Mouse (Mus musculus) kidney, adult 10 weeks (tissue): ENCODE measurements around the gene Zfp992. TPM values are rescaled to one million over a fixed set of nuclear protein-coding genes. Genes with fewer than 3 reads are reported as not detected.

ENCODE experiments used
- polyA plus RNA-seq: library from polyadenylated mRNA; stranded (reverse); fragments of 350-450 nt; fragmentation: Illumina TruSeq; extraction: RNeasy Lipid Tissue Mini Kit (QIAGEN cat#74804); gene quantifications from one replicate; pipeline ENCODE4 v1.2.3, GENCODE M21; 2014; ENCODE audit warnings: low read depth, low replicate concordance

Zfp992 gene
- polyA plus RNA-seq: 3.5 TPM

GRCm38 (mm10) chr4:146448950-146449349, at the start of gene Zfp992:
TSS of gene Zfp992 (plus strand) at chr4:146449023.

GRCm38 (mm10) chr4:146501727-146502126, 52.9 kb downstream of the Zfp992 start, which contains the start of gene Zfp981:
TSS of gene Zfp981 (plus strand) at chr4:146502027.

Other genes starting within 250 kb of the Zfp992 start
- gene Zfp981, start 53.0 kb downstream of the Zfp992 start, polyA plus RNA-seq: not detected
- 4.0 TPM for gene Zfp993, start 161.9 kb downstream of the Zfp992 start, polyA plus RNA-seq